Mouse (Mus musculus): ENCODE data around the gene Mcam. TPM values are rescaled to one million over a fixed set of nuclear protein-coding genes. Genes with fewer than 3 reads are reported as not detected.

Gene Mcam
- polyA plus RNA-seq, 1 experiment from 2014 or later, result 11.3 TPM

DNA sequence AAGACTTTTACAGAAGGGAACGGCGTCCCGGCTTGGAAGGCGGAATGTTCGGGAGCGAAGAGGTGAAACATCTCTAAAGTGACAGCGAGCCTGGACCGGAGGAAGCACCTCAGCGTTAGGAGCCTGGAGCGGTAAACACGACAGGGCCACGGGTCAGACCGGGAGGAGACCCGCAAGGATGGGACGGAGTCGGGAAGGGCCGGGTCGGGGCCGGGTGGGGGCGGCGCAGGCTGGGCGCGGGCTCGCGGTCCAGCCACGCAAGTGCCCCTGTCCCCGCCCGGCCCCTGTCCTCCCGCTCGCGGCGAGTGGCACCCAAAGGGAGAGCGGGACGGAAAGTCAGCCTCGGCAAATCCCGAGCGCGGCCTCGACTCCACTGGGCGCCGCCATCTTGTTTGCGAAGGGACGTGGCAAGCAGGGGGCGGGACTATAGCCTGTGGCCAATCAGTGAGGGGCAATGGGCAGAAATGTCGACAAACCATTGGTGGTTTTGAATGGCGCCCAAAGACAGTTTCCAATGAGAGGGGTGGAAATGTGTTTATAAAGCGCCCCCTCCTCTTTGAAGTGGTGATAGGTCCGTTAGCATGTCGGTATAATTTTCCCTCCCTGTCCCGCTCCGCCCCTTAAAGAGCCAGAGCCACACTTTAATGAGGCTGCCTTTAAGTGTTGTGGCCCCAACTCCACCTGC, 21.0 kb upstream of the Mcam start, which contains the start of the genes Gm49380 and Rnf26:
Gene Gm49380, minus strand, starts transcription at position 396 of the 685 bp plus-strand sequence.
Gene Rnf26, minus strand, starts transcription at position 413 of the 685 bp plus-strand sequence.
- Histone ChIP-seq H3K27me3 (no peaks in the 10 kb centered on the region), H3K4me3 (peak within 1 kb of the TSS; percentile 68), H3K4me1 (peaks cover 38% of the 10 kb centered on the region), H3K36me3 (no peaks in the 10 kb centered on the region), H3K4me2 (replicated peaks) (peak within 1 kb of the TSS; percentile 51), H3K9me3 (no peaks in the 10 kb centered on the region), H3K27ac (replicated peaks) (peak within 1 kb of the TSS; percentile 19; the same call in 1 of the 2 replicates), H3K9ac (replicated peaks) (peak within 1 kb of the TSS; percentile 61)
- under 1% methylated on average over 50 of the region's 51 CpGs for WGBS
- peak; percentile 95 for ATAC-seq (replicated peaks)

DNA sequence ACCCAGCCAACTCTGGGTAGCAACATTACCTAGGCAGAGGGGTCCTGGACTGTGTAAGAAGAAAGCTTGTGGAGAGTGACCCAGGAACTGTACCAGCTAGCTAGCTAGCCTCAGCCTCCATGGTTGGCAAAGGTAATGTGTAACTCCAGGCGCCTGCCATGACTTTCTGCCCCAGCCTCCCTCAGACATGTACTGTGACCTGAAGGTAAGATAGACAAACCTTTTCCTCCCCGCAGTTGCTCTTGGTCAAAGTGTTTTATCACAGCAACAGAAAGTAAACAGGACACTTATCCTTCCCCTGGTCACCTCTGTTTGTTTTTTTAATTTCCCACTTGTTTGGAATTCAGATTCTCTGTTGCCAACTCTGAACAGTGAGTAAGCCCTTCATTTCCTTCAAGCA, 19.8 kb upstream of the Mcam start:
- WGBS, result 85% methylated on average over 2 of the region's 2 CpGs
- H3K27ac ChIP-seq (replicated peaks), result no peak overlapping the region
- H3K9me3 ChIP-seq, result no peaks in the 10 kb centered on the region
- no peak overlapping the region for H3K4me3 ChIP-seq
- no peak for ATAC-seq (replicated peaks)
- no peaks in the 10 kb centered on the region for H3K36me3 ChIP-seq
- H3K27me3 ChIP-seq, result no peaks in the 10 kb centered on the region
- H3K9ac ChIP-seq (replicated peaks), result no peak overlapping the region
- no peak overlapping the region for H3K4me2 ChIP-seq (replicated peaks)
- H3K4me1 ChIP-seq, result peaks cover 26% of the 10 kb centered on the region

DNA sequence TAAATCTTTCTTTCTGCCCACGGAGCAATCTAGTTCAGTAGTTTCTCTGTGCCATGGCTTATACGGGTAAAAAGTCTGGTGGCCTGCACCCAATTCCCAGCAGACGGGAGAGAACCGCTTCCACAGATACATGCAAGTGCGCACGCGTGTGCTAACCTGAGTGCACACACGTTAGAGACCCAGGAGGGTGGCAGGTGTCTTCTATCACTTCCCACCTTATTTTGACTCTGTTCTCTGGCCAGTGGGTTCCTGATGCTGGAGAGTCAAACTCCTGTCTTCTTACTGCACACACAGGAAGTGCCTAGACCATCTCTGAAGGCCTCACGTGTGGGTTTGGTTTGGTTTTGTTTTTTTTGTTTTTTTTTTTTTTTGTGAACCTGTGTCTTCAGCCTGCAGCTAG, 18.7 kb upstream of the Mcam start:
- Histone ChIP-seq H3K9me3 (no peaks in the 10 kb centered on the region), H3K4me3 (no peak overlapping the region), H3K4me2 (replicated peaks) (no peak overlapping the region), H3K4me1 (peaks cover 15% of the 10 kb centered on the region), H3K27me3 (no peaks in the 10 kb centered on the region), H3K27ac (replicated peaks) (no peak overlapping the region), H3K36me3 (no peaks in the 10 kb centered on the region), H3K9ac (replicated peaks) (no peak overlapping the region)
- ATAC-seq (replicated peaks), result no peak
- WGBS, result 92% methylated on average over 9 of the region's 9 CpGs

- no peak for ATAC-seq (replicated peaks)
- Histone ChIP-seq H3K4me3 (no peak overlapping the region), H3K27ac (replicated peaks) (no peak overlapping the region), H3K9ac (replicated peaks) (no peak overlapping the region), H3K9me3 (no peaks in the 10 kb centered on the region), H3K4me2 (replicated peaks) (no peak overlapping the region), H3K36me3 (no peaks in the 10 kb centered on the region), H3K4me1 (peaks cover 12% of the 10 kb centered on the region), H3K27me3 (no peaks in the 10 kb centered on the region)
- 85% methylated on average over 4 of the region's 4 CpGs for WGBS
Observed at GRCm38 (mm10) chr9:44116182-44116581, 18.1 kb upstream of the Mcam start.

GRCm38 (mm10) chr9:44119011-44119410, 15.3 kb upstream of the Mcam start:
- no peaks in the 10 kb centered on the region for H3K4me1 ChIP-seq
- ATAC-seq (replicated peaks), result no peak
- WGBS, result 42% methylated on average over 5 of the region's 5 CpGs
- H3K9ac ChIP-seq (replicated peaks), result no peak overlapping the region
- no peaks in the 10 kb centered on the region for H3K27me3 ChIP-seq
- no peaks in the 10 kb centered on the region for H3K9me3 ChIP-seq
- no peak overlapping the region for H3K4me2 ChIP-seq (replicated peaks)
- no peak overlapping the region for H3K27ac ChIP-seq (replicated peaks)
- H3K36me3 ChIP-seq, result no peaks in the 10 kb centered on the region
- H3K4me3 ChIP-seq, result no peak overlapping the region

- H3K36me3 ChIP-seq, result no peaks in the 10 kb centered on the region
- no peak overlapping the region for H3K9ac ChIP-seq (replicated peaks)
- no peaks in the 10 kb centered on the region for H3K9me3 ChIP-seq
- H3K4me3 ChIP-seq, result no peak overlapping the region
- no peak overlapping the region for H3K27ac ChIP-seq (replicated peaks)
- H3K4me1 ChIP-seq, result no peaks in the 10 kb centered on the region
- no peak overlapping the region for H3K4me2 ChIP-seq (replicated peaks)
- ATAC-seq (replicated peaks), result no peak
- H3K27me3 ChIP-seq, result no peaks in the 10 kb centered on the region
- WGBS, result 85% methylated on average over 8 of the region's 8 CpGs
Observed at GRCm38 (mm10) chr9:44119948-44120465, 14.3 kb upstream of the Mcam start.

DNA sequence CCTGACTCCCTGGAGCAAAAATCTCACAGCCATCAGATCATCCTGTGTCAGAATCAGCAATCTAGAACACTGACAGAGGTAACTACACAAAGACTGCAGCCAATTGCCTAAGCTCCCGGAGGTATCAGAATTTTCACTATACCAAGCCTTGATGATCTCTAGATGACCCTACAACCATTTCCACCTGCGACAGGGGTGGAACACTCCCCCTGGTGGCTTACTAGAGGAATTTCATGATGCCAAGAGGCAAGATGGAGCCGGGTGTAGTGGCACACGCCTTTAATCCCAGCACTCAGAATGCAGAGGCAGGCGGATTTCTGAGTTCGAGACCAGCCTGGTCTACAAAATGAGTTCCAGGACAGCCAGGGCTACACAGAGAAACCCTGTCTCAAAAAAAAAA, 10.0 kb upstream of the Mcam start:
- H3K4me3 ChIP-seq, result no peak overlapping the region
- 80% methylated on average over 6 of the region's 6 CpGs for WGBS
- no peaks in the 10 kb centered on the region for H3K9me3 ChIP-seq
- peaks cover 10% of the 10 kb centered on the region; the same call in 1 of the 2 replicates for H3K4me1 ChIP-seq
- no peak overlapping the region for H3K4me2 ChIP-seq (replicated peaks)
- H3K27me3 ChIP-seq, result no peaks in the 10 kb centered on the region
- no peak overlapping the region for H3K9ac ChIP-seq (replicated peaks)
- ATAC-seq (replicated peaks), result no peak
- H3K27ac ChIP-seq (replicated peaks), result no peak overlapping the region
- no peaks in the 10 kb centered on the region for H3K36me3 ChIP-seq

DNA sequence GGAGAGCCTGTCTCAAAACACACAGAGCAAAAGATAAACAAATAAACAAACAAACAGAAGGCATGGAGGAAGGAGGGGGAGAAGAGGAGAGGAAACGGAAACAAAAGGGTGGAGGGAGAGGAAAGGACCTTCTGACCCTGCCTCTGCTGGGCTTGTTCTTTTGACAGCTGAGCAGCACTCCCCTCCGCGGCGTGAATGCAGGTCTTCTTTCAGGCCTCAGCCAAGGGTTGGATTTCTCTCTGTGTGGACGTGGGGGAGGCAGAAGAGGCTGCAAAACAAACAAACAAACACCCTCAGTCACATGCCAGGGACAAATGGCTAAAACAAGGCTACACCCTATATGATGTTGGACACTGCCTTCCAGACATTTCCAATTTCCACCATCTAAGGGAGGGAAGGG, 9.2 kb upstream of the Mcam start:
- Histone ChIP-seq H3K9ac (replicated peaks) (no peak overlapping the region), H3K27ac (replicated peaks) (no peak overlapping the region), H3K4me3 (no peak overlapping the region), H3K36me3 (no peaks in the 10 kb centered on the region), H3K9me3 (no peaks in the 10 kb centered on the region), H3K4me1 (peaks cover 17% of the 10 kb centered on the region), H3K4me2 (replicated peaks) (no peak overlapping the region), H3K27me3 (no peaks in the 10 kb centered on the region)
- 70% methylated on average over 5 of the region's 5 CpGs for WGBS
- no peak for ATAC-seq (replicated peaks)

GRCm38 (mm10) chr9:44125546-44126428, 8.5 kb upstream of the Mcam start:
- Histone ChIP-seq H3K4me1 (peaks cover 25% of the 10 kb centered on the region), H3K9me3 (no peaks in the 10 kb centered on the region), H3K4me3 (no peak overlapping the region), H3K4me2 (replicated peaks) (0 out of 2 replicates have a peak overlapping the region, but pooled peaks have one; percentile 5), H3K36me3 (no peaks in the 10 kb centered on the region), H3K9ac (replicated peaks) (no peak overlapping the region), H3K27me3 (no peaks in the 10 kb centered on the region), H3K27ac (replicated peaks) (0 out of 2 replicates have a peak overlapping the region, but pooled peaks have one; percentile 14)
- WGBS, result 23% methylated on average over 18 of the region's 18 CpGs
- ATAC-seq (replicated peaks), result peak; percentile 71

GRCm38 (mm10) chr9:44126746-44127145, 7.5 kb upstream of the Mcam start:
- no peak overlapping the region; the same call in 1 of the 2 replicates for H3K9ac ChIP-seq (replicated peaks)
- no peaks in the 10 kb centered on the region; the same call in 1 of the 2 replicates for H3K27me3 ChIP-seq
- H3K27ac ChIP-seq (replicated peaks), result 0 out of 2 replicates have a peak overlapping the region, but pooled peaks have one; percentile 14
- no peak for ATAC-seq (replicated peaks)
- no peaks in the 10 kb centered on the region for H3K36me3 ChIP-seq
- H3K9me3 ChIP-seq, result no peaks in the 10 kb centered on the region
- peaks cover 26% of the 10 kb centered on the region for H3K4me1 ChIP-seq
- H3K4me3 ChIP-seq, result no peak overlapping the region
- WGBS, result 92% methylated on average over 3 of the region's 3 CpGs
- no peak overlapping the region for H3K4me2 ChIP-seq (replicated peaks)

GRCm38 (mm10) chr9:44127351-44127801, 6.9 kb upstream of the Mcam start:
- no peaks in the 10 kb centered on the region for H3K36me3 ChIP-seq
- no peak overlapping the region for H3K27ac ChIP-seq (replicated peaks)
- peaks cover 26% of the 10 kb centered on the region for H3K4me1 ChIP-seq
- H3K4me2 ChIP-seq (replicated peaks), result no peak overlapping the region
- 43% methylated on average over 3 of the region's 3 CpGs for WGBS
- H3K4me3 ChIP-seq, result no peak overlapping the region
- H3K9ac ChIP-seq (replicated peaks), result no peak overlapping the region
- ATAC-seq (replicated peaks), result no peak
- H3K27me3 ChIP-seq, result no peaks in the 10 kb centered on the region; the same call in 1 of the 2 replicates
- no peaks in the 10 kb centered on the region for H3K9me3 ChIP-seq

DNA sequence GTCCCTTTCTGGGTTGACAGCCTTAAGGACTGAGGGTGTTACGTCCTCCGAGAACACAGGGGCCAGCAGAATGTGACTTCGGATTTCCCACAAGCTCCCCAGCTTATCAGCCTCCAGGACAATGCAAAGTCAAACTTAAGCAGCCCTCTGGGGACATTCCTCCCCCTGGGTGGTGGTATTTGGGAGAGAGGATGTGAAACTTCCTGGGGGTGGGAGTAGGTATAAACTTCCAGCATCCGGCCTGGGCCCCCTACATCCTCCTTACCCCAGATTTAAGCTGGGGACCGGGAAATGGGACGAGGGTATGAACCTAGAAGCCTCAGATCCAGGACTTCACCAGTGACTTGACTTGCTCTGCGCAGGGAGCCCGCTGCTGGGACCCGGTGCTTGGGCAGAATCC, 4.6 kb upstream of the Mcam start:
- Histone ChIP-seq H3K27ac (replicated peaks) (no peak overlapping the region), H3K36me3 (no peaks in the 10 kb centered on the region), H3K27me3 (peaks cover 6% of the 10 kb centered on the region; the same call in 1 of the 2 replicates), H3K4me1 (peaks cover 41% of the 10 kb centered on the region), H3K4me2 (replicated peaks) (peak overlapping the region; percentile 58), H3K4me3 (peak overlapping the region; percentile 31), H3K9me3 (no peaks in the 10 kb centered on the region), H3K9ac (replicated peaks) (peak overlapping the region; percentile 30)
- no peak for ATAC-seq (replicated peaks)
- 11% methylated on average over 9 of the region's 9 CpGs for WGBS
